Mouse (Mus musculus) brain, embryonic 14.5 days (tissue): ENCODE measurements around the gene H6pd.

Experiments
- CTCF ChIP-seq: fragments of 200-500 bp; IDR thresholded peaks from 2 replicates; pipeline ENCODE4 v1.5.1; 2012; ENCODE audit warnings: inconsistent platforms, mild to moderate bottlenecking, moderate library complexity, borderline replicate concordance; ENCODE audit not compliant: insufficient read depth, insufficient read length; ENCODE audit errors: extremely low read depth
- POLR2A ChIP-seq: fragments of 200-500 bp; IDR thresholded peaks from 2 replicates; pipeline ENCODE4 v1.6.1; 2012; ENCODE audit warnings: mild to moderate bottlenecking, inconsistent platforms, borderline replicate concordance; ENCODE audit not compliant: poor library complexity, insufficient read depth, insufficient read length, severe bottlenecking; ENCODE audit errors: extremely low read depth

- TF ChIP-seq CTCF (no peak), POLR2A (no peak)
These were observed 55.0 kb downstream of the H6pd start for GRCm38 (mm10) chr4:149953621-149954481.
